Mouse (Mus musculus): ENCODE data around the gene B3galt4. TPM values are rescaled to one million over a fixed set of nuclear protein-coding genes. Genes with fewer than 3 reads are reported as not detected.

B3galt4 gene
- polyA plus RNA-seq, 1 experiment from 2014 or later, result 4.4 TPM

DNA sequence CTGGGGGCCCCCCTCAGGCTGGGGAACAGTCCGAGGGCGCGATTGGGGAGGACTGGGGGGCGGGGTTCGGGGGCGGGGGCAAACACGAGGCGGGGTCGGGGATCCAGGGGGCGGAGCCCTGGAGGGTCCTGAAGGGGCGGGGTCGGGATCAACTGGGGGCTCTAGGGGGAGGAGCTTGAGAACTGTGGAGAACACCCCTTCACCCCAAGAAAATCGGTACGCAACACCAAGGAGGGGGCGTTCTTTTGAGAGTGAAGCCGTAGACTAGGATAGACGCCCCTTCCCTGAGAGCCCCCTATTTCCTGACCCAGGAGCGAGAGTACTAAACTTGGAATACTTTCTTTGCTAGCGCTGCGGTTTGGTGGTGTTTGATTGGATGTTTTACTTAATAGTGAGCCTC, 35.0 kb downstream of the B3galt4 start:
- DNase-seq (ENCODE audit: low spot score) (no peak), ATAC-seq (ENCODE audit: insufficient read depth, low FRiP score, low TSS enrichment) (peak; percentile 46)
- Histone ChIP-seq H3K27me3 (ENCODE audit: control insufficient read depth, insufficient read depth, low read length) (no peaks in the 10 kb centered on the region), H3K27ac (ENCODE audit: low read depth, low read length) (0 out of 2 replicates have a peak overlapping the region, but pooled peaks have one; percentile 63), H3K9ac (ENCODE audit: low read length) (peak overlapping the region; percentile 52), H3K4me1 (ENCODE audit: control insufficient read depth, insufficient read depth, low read length) (peaks cover 20% of the 10 kb centered on the region), H3K4me2 (ENCODE audit: low read depth) (peak overlapping the region; percentile 54), H3K36me3 (ENCODE audit: control insufficient read depth, insufficient read depth, low read length) (peaks cover 23% of the 10 kb centered on the region), H3K9me3 (ENCODE audit: control insufficient read depth, low read length) (no peaks in the 10 kb centered on the region), H3K4me3 (ENCODE audit: low read depth, low read length) (peak overlapping the region; percentile 50)
- 1% methylated on average over 18 of the region's 20 CpGs for WGBS

- DNase-seq (ENCODE audit: low spot score), result peak; percentile 97
- peaks cover 23% of the 10 kb centered on the region for H3K36me3 ChIP-seq (ENCODE audit: control insufficient read depth, insufficient read depth, low read length)
- H3K9me3 ChIP-seq (ENCODE audit: control insufficient read depth, low read length), result no peaks in the 10 kb centered on the region
- peaks cover 20% of the 10 kb centered on the region for H3K4me1 ChIP-seq (ENCODE audit: control insufficient read depth, insufficient read depth, low read length)
- H3K4me3 ChIP-seq (ENCODE audit: low read depth, low read length), result peak within 1 kb of the TSS; percentile 50
- under 1% methylated on average over 31 of the region's 34 CpGs for WGBS
- no peaks in the 10 kb centered on the region for H3K27me3 ChIP-seq (ENCODE audit: control insufficient read depth, insufficient read depth, low read length)
- peak within 1 kb of the TSS; percentile 52 for H3K9ac ChIP-seq (ENCODE audit: low read length)
- peak; percentile 89 for ATAC-seq (ENCODE audit: insufficient read depth, low FRiP score, low TSS enrichment)
- H3K4me2 ChIP-seq (ENCODE audit: low read depth), result peak within 1 kb of the TSS; percentile 54
- H3K27ac ChIP-seq (ENCODE audit: low read depth, low read length), result 0 out of 2 replicates have a peak within 1 kb of the TSS, but pooled peaks have one; percentile 63
These were observed 35.5 kb downstream of the B3galt4 start, which contains the start of the genes Tapbp and Zbtb22 for GRCm38 (mm10) chr17:33915671-33916250. Gene Tapbp (plus strand): TSS chr17:33915899. Gene Zbtb22 (plus strand): TSS chr17:33915904.

DNA sequence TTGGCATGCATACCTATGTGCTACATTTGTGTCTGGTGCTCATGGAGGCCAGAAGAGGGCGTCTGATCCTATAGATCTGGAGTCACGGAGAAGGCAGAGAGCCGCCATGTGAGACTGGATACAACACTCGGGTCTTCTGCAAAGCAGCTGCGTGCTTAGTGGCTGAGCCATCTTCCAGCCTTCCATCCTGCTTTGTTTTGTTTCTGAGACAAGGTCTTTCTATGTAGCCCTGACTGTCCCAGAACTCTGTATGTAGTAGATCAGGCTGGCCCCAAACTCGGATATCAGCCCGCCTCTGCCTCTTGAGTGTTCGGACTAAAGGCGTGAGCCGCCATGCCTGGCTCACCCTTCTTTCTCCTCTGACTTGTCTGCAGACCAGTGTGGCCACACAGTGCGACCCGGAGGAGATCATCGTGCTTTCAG, 36.3 kb downstream of the B3galt4 start:
- peaks cover 23% of the 10 kb centered on the region for H3K36me3 ChIP-seq (ENCODE audit: control insufficient read depth, insufficient read depth, low read length)
- no peak overlapping the region for H3K9ac ChIP-seq (ENCODE audit: low read length)
- no peaks in the 10 kb centered on the region for H3K27me3 ChIP-seq (ENCODE audit: control insufficient read depth, insufficient read depth, low read length)
- H3K27ac ChIP-seq (ENCODE audit: low read depth, low read length), result no peak overlapping the region
- WGBS, result 73% methylated on average over 13 of the region's 13 CpGs
- DNase-seq (ENCODE audit: low spot score), result no peak
- no peak overlapping the region; the same call in 1 of the 2 replicates for H3K4me2 ChIP-seq (ENCODE audit: low read depth)
- H3K9me3 ChIP-seq (ENCODE audit: control insufficient read depth, low read length), result no peaks in the 10 kb centered on the region
- peaks cover 24% of the 10 kb centered on the region for H3K4me1 ChIP-seq (ENCODE audit: control insufficient read depth, insufficient read depth, low read length)
- H3K4me3 ChIP-seq (ENCODE audit: low read depth, low read length), result no peak overlapping the region; the same call in 1 of the 2 replicates
- no peak for ATAC-seq (ENCODE audit: insufficient read depth, low FRiP score, low TSS enrichment)

GRCm38 (mm10) chr17:33913905-33914304, 37.4 kb downstream of the B3galt4 start:
- WGBS, result 96% methylated on average over 8 of the region's 8 CpGs
- no peaks in the 10 kb centered on the region for H3K27me3 ChIP-seq (ENCODE audit: control insufficient read depth, insufficient read depth, low read length)
- H3K4me3 ChIP-seq (ENCODE audit: low read depth, low read length), result no peak overlapping the region
- H3K36me3 ChIP-seq (ENCODE audit: control insufficient read depth, insufficient read depth, low read length), result peaks cover 23% of the 10 kb centered on the region
- no peak overlapping the region for H3K4me2 ChIP-seq (ENCODE audit: low read depth)
- no peak overlapping the region for H3K27ac ChIP-seq (ENCODE audit: low read depth, low read length)
- H3K9me3 ChIP-seq (ENCODE audit: control insufficient read depth, low read length), result no peaks in the 10 kb centered on the region
- no peak for DNase-seq (ENCODE audit: low spot score)
- ATAC-seq (ENCODE audit: insufficient read depth, low FRiP score, low TSS enrichment), result no peak
- no peak overlapping the region for H3K9ac ChIP-seq (ENCODE audit: low read length)
- H3K4me1 ChIP-seq (ENCODE audit: control insufficient read depth, insufficient read depth, low read length), result peaks cover 17% of the 10 kb centered on the region

DNA sequence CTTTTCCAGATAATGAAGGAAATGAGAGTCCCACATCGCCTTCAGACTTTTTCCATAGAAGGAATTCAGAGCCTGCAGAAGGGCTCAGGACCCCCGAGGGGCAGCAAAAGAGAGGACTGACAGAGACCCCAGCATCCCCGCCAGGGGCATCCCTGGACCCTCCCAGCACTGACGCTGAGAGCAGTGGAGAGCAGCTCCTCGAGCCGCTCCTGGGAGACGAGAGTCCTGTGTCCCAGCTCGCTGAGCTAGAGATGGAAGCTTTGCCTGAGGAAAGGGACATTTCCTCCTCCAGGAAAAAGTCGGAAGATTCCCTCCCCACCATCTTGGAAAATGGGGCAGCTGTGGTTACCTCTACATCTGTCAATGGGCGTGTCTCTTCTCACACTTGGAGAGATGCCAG, 38.0 kb downstream of the B3galt4 start:
- no peak overlapping the region for H3K9ac ChIP-seq (ENCODE audit: low read length)
- no peak overlapping the region for H3K4me3 ChIP-seq (ENCODE audit: low read depth, low read length)
- H3K27ac ChIP-seq (ENCODE audit: low read depth, low read length), result no peak overlapping the region
- no peak for DNase-seq (ENCODE audit: low spot score)
- 94% methylated on average over 10 of the region's 10 CpGs for WGBS
- H3K27me3 ChIP-seq (ENCODE audit: control insufficient read depth, insufficient read depth, low read length), result no peaks in the 10 kb centered on the region
- H3K4me2 ChIP-seq (ENCODE audit: low read depth), result no peak overlapping the region
- H3K9me3 ChIP-seq (ENCODE audit: control insufficient read depth, low read length), result no peaks in the 10 kb centered on the region
- peaks cover 23% of the 10 kb centered on the region for H3K36me3 ChIP-seq (ENCODE audit: control insufficient read depth, insufficient read depth, low read length)
- no peak for ATAC-seq (ENCODE audit: insufficient read depth, low FRiP score, low TSS enrichment)
- H3K4me1 ChIP-seq (ENCODE audit: control insufficient read depth, insufficient read depth, low read length), result peaks cover 14% of the 10 kb centered on the region

DNA sequence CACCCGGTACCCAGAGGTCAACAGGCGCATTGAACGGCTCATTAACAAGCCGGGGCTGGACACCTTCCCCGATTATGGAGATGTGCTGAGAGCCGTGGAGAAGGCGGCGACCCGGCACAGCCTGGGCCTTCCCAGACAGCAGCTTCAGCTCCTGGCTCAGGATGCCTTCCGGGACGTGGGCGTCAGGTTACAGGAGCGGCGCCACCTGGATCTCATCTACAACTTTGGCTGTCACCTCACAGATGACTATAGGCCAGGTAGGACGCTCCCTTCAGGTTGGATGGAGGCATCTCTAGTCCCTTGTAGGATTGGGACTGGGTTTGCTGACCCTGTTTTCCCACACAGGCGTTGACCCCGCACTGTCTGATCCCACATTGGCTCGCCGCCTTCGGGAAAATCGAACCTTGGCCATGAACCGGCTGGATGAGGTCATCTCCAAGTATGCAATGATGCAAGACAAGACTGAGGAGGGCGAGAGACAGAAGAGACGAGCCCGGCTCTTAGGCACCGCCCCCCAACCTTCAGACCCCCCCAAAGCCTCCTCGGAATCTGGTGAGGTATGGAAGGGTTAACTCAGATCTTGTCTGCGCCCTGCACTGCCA, 39.4 kb downstream of the B3galt4 start:
- no peak overlapping the region for H3K9ac ChIP-seq (ENCODE audit: low read length)
- no peaks in the 10 kb centered on the region for H3K27me3 ChIP-seq (ENCODE audit: control insufficient read depth, insufficient read depth, low read length)
- H3K4me2 ChIP-seq (ENCODE audit: low read depth), result no peak overlapping the region
- H3K9me3 ChIP-seq (ENCODE audit: control insufficient read depth, low read length), result no peaks in the 10 kb centered on the region
- WGBS, result 93% methylated on average over 28 of the region's 28 CpGs
- DNase-seq (ENCODE audit: low spot score) (no peak), ATAC-seq (ENCODE audit: insufficient read depth, low FRiP score, low TSS enrichment) (no peak)
- H3K36me3 ChIP-seq (ENCODE audit: control insufficient read depth, insufficient read depth, low read length), result peaks cover 23% of the 10 kb centered on the region
- peaks cover 19% of the 10 kb centered on the region for H3K4me1 ChIP-seq (ENCODE audit: control insufficient read depth, insufficient read depth, low read length)
- no peak overlapping the region for H3K4me3 ChIP-seq (ENCODE audit: low read depth, low read length)
- no peak overlapping the region for H3K27ac ChIP-seq (ENCODE audit: low read depth, low read length)

DNA sequence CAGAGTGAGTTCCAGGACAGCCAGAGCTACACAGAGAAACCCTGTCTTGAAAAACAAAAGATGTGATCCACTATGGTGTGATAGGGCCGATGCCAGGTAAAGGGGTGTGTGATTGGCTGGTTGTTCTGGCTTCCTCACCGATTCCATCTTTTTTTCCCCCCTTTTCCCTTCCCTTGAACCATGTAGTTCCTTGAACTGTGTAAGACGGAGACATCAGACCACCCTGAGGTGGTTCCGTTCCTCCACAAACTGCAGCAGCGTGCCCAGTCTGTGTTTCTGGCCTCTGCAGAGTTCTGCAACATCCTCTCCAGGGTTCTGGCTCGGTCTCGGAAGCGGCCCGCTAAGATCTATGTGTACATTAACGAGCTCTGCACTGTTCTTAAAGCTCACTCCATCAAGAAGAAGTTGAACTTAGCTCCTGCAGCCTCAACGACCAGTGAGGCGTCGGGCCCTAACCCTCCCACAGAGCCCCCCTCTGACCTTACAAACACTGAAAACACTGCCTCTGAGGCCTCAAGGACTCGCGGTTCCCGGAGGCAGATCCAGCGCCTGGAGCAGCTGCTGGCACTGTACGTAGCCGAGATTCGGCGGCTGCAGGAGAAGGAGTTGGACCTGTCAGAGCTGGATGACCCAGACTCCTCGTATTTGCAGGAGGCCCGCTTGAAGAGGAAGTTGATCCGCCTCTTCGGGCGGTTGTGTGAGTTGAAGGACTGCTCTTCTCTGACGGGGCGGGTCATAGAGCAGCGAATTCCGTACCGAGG, 40.1 kb downstream of the B3galt4 start:
- no peak for ATAC-seq (ENCODE audit: insufficient read depth, low FRiP score, low TSS enrichment)
- 94% methylated on average over 31 of the region's 31 CpGs for WGBS
- DNase-seq (ENCODE audit: low spot score), result no peak
- H3K9me3 ChIP-seq (ENCODE audit: control insufficient read depth, low read length), result no peaks in the 10 kb centered on the region
- H3K9ac ChIP-seq (ENCODE audit: low read length), result no peak overlapping the region
- H3K27ac ChIP-seq (ENCODE audit: low read depth, low read length), result no peak overlapping the region
- H3K36me3 ChIP-seq (ENCODE audit: control insufficient read depth, insufficient read depth, low read length), result peaks cover 23% of the 10 kb centered on the region
- no peak overlapping the region; the same call in 1 of the 2 replicates for H3K4me2 ChIP-seq (ENCODE audit: low read depth)
- no peak overlapping the region for H3K4me3 ChIP-seq (ENCODE audit: low read depth, low read length)
- no peaks in the 10 kb centered on the region for H3K27me3 ChIP-seq (ENCODE audit: control insufficient read depth, insufficient read depth, low read length)
- peaks cover 15% of the 10 kb centered on the region for H3K4me1 ChIP-seq (ENCODE audit: control insufficient read depth, insufficient read depth, low read length)

DNA sequence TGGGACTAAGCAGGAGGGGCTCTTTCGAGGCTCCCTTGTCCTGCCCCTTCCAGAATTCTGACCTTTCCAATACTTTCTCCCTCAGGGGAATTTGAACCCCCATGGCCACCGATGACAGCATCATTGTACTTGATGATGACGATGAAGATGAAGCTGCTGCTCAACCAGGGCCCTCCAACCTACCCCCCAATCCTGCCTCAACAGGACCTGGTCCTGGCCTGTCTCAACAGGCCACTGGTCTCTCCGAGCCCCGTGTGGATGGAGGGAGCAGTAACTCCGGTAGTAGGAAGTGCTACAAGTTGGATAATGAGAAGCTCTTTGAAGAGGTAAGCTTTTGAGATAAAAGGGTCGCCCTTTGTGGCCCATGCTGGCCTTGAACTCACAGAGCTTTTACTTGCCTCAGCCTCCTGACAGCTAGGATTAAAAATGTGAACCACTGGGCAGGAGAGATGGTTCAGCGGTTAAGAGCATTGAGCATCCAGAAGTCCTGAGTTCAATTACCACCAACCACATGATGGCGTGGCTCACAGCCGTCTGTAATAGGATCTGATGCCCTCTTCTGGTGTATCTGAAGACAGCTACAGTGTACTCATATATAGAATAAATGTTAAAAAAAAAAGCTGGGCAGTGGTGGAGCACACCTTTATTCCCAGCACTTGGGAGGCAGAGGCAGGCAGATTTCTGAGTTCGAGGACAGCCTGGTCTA, 40.8 kb downstream of the B3galt4 start:
- Histone ChIP-seq H3K4me3 (ENCODE audit: low read depth, low read length) (peak overlapping the region; percentile 85), H3K9ac (ENCODE audit: low read length) (peak overlapping the region; percentile 77), H3K4me1 (ENCODE audit: control insufficient read depth, insufficient read depth, low read length) (peaks cover 15% of the 10 kb centered on the region), H3K9me3 (ENCODE audit: control insufficient read depth, low read length) (no peaks in the 10 kb centered on the region), H3K4me2 (ENCODE audit: low read depth) (peak overlapping the region; percentile 68), H3K27me3 (ENCODE audit: control insufficient read depth, insufficient read depth, low read length) (no peaks in the 10 kb centered on the region), H3K27ac (ENCODE audit: low read depth, low read length) (no peak overlapping the region), H3K36me3 (ENCODE audit: control insufficient read depth, insufficient read depth, low read length) (peaks cover 23% of the 10 kb centered on the region)
- 56% methylated on average over 11 of the region's 11 CpGs for WGBS
- ATAC-seq (ENCODE audit: insufficient read depth, low FRiP score, low TSS enrichment), result no peak
- no peak for DNase-seq (ENCODE audit: low spot score)
